Mouse (Mus musculus) frontal cortex, postnatal 10 days (tissue): ENCODE measurements around the gene Dync1li1.
"Not testable (repeated sequence)": the region's sequence is repeated elsewhere in the genome, so short reads cannot be mapped to it uniquely, and the experiment has no call there.

ENCODE experiments used
- DNase-seq, 2 experiments: peaks; one replicate each; pipeline ENCODE4 v3.0.0; 2022; ENCODE audit warnings: low spot score in 2 of 2, mixed read lengths in 1 of 2

Gene Dync1li1

GRCm38 (mm10) chr9:114673626-114674025, 15.0 kb upstream of the Dync1li1 start:
- no peak for DNase-seq

GRCm38 (mm10) chr9:114678576-114678975, 10.0 kb upstream of the Dync1li1 start:
- no peak for DNase-seq

GRCm38 (mm10) chr9:114679944-114680343, 8.6 kb upstream of the Dync1li1 start:
- no peak for DNase-seq

- DNase-seq: no peak
These were observed 8.1 kb upstream of the Dync1li1 start for GRCm38 (mm10) chr9:114680531-114680930.

- DNase-seq: no peak
These were observed 6.4 kb upstream of the Dync1li1 start for GRCm38 (mm10) chr9:114682193-114682592.

- no peak for DNase-seq
These were observed 2.3 kb upstream of the Dync1li1 start for GRCm38 (mm10) chr9:114686245-114686644.

GRCm38 (mm10) chr9:114687639-114688038, 951 bp upstream of the Dync1li1 start:
- DNase-seq: no peak

GRCm38 (mm10) chr9:114688953-114689407, 390 bp downstream of the Dync1li1 start:
- no peak for DNase-seq

GRCm38 (mm10) chr9:114690119-114690601, 1.6 kb downstream of the Dync1li1 start:
- no peak for DNase-seq

- no peak for DNase-seq
These were observed 2.5 kb downstream of the Dync1li1 start for GRCm38 (mm10) chr9:114691112-114691511.

GRCm38 (mm10) chr9:114695662-114696061, 7.1 kb downstream of the Dync1li1 start:
- not testable (repeated sequence) for DNase-seq

- no peak for DNase-seq
These were observed 8.5 kb downstream of the Dync1li1 start for GRCm38 (mm10) chr9:114697072-114697471.

- DNase-seq: no peak
These were observed 9.3 kb downstream of the Dync1li1 start for GRCm38 (mm10) chr9:114697926-114698325.

- no peak for DNase-seq
These were observed 10.7 kb downstream of the Dync1li1 start for GRCm38 (mm10) chr9:114699262-114699661.

- DNase-seq: no peak
These were observed 11.5 kb downstream of the Dync1li1 start for GRCm38 (mm10) chr9:114699882-114700665.

GRCm38 (mm10) chr9:114701031-114701430, 12.4 kb downstream of the Dync1li1 start:
- no peak for DNase-seq

GRCm38 (mm10) chr9:114701921-114702320, 13.3 kb downstream of the Dync1li1 start:
- no peak for DNase-seq

- DNase-seq: no peak
These were observed 19.2 kb downstream of the Dync1li1 start for GRCm38 (mm10) chr9:114707805-114708204.

GRCm38 (mm10) chr9:114710345-114710744, 21.8 kb downstream of the Dync1li1 start:
- DNase-seq: no peak

- DNase-seq: no peak
These were observed 24.9 kb downstream of the Dync1li1 start for GRCm38 (mm10) chr9:114713481-114713880.

GRCm38 (mm10) chr9:114716677-114717331, 28.2 kb downstream of the Dync1li1 start:
- no peak for DNase-seq

- DNase-seq: no peak
These were observed 38.7 kb downstream of the Dync1li1 start for GRCm38 (mm10) chr9:114727315-114727714.

GRCm38 (mm10) chr9:114728432-114728831, 39.8 kb downstream of the Dync1li1 start:
- DNase-seq: not testable (repeated sequence)
